Mouse (Mus musculus) lung, adult 18-20 months (tissue): ENCODE measurements around the gene Camta1.

Source experiments
- DNase-seq, 2 experiments: peaks; one replicate each; pipeline ENCODE4 v3.0.0; 2022; ENCODE audit warnings: mixed read lengths in 2 of 2

Camta1 gene

DNA sequence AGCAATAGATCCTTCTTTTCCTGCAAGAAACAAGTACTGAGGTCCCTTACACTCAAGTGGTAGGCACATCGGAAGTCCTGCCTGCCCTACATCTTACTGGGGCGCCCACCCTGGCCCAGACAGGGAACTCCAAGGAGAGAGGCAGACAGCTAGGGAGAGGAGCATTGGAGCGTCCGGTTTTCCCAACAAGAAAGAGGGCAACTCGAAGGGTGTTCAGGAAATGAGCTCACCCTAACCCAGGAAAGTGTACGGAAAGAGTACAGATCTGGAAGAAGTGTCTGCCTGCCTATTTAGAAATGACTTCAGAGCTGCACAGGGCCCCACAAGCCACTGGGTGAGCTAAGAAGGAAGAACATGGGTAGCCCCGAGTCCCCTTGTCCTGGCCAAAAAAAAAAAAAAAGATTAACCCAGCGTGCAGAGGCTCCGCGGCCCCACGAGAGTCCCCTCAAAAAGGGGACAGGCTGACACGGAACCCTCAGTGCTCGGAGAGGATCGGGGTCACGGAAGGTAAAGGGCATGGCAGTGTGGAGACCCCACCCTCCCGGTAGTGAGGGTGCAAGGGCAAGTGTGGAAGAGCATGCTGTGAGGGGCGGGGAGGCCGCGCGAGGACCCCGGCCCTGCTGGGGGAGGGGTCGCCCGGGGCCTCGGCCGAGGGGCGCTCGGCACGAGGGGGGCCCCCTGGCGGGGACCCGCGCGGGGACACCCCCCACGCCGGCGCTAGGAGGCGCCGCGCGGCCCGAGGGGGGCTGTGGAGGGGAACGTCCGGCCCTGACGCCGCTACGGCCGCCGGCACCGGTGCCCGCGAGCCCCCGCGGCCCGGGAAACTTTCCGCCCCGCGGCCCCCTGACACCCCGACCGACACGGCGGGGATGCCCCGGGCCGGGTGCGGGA is 990 bp downstream of the Camta1 start:
- peak; percentile 21 to 56 for DNase-seq

DNA sequence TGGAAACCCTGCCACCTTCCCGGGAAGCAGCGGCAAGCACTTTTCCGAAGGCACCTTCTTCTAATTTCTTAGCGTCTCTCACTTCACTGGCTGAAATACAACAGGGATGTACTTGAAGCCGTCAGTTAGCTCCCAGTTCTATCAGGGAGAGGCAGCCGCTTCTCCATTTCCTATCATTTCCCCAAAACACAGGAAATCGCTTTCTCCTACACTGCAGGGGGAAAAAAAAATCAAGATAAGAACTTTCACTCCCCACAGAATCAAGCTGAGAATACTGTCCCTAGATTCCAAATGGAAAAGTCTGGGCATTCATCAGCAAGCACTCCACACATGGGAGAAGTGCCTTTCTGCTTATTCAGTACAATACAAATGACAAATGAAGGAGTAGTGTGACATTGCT is 2.4 kb downstream of the Camta1 start:
- no peak for DNase-seq

DNA sequence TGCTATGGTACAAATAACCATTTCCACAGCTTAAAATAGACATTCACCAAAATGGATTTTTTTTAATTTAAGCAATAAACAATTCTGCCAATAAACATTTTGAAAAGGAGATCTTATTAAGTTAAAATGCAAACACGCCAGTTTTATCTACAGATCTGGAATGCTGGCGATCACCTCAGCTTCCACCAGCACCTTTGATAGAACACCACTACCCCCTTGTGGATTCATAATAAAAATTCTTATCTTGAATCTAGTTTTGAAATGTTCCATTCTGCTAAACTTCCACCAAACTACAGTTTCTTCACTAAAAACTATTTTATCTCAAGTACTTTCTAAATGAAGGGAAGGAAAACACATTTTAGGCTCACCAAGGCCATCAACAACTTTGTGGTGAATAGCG is 7.7 kb downstream of the Camta1 start:
- peak in 1 of 2 experiments; percentile 26 for DNase-seq

DNA sequence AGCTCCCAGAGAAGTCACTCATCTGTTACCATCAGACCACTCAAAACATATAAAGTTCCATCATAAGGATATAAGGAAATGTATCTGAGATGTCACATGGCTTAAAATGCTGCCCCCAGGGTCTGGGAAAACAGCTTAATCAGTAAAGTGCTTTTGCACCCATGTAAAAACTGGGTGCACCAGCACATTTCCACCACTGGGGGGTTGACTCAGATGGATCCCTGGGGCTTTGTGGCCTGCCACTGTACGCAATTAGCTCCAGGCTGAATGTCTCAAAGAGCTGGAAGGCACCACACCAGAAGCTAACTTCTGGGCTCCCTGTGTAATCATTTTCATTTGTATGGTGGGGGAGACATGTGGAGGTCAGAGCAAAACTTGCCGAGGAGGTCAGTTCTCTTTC is 10.5 kb downstream of the Camta1 start:
- DNase-seq = peak; percentile 31 to 53

DNA sequence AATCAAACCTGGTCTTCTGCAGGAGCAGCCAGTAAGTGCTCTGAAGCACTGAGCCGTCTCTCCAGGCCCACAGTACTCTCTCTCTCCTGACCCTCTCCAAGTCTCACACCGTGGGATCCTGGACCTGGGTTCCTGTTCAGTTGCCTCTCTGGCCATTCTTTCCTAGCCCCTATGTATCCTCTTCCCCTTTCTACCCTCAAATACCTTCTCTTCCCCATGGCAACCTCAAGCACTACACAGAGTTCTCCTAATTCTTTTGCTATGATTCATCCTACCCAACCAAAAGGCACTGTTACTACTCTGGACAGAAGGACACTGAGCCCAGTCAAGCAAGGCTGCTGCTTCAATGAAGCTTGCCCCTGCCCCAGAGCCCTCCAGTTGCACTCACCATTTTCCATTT is 19.1 kb downstream of the Camta1 start:
- DNase-seq = no peak

DNA sequence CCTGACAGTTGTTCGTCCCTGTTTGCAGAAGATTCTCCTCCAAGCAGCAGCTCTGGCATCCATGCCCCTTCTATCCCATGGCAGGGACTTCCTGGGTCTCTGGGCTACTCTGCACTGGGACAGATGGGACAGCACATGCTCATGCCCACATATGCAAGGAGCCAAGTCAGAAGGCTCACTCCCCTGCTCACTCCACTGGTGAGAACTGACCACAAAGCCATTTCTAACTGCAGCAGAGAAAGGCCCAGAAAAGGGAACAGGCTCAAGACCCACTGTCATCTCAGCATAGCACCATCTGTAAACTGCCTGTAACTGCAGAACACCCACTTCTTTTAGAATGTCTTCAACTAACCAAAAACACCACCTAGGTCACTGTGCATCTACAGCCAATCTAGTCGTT is 23.2 kb downstream of the Camta1 start:
- no peak for DNase-seq

DNA sequence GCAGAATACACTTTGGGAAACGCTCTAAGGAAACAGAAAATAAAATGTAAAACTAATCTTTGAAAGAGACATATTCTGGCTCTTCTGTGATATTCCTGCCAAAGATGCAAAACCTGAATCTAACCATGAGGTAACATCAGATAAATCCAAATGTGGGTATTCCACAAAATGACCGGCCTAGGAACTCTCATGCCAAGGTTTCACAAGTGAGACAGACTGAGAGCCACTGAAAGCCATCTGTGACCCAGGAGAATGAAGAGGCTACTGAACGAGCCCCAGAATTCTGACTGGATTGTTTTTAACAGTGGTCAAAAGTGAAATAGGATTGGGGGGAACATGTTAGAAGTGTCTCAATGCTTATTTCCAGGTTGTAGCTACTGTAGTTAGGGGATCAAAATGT is 25.8 kb downstream of the Camta1 start:
- no peak for DNase-seq

DNA sequence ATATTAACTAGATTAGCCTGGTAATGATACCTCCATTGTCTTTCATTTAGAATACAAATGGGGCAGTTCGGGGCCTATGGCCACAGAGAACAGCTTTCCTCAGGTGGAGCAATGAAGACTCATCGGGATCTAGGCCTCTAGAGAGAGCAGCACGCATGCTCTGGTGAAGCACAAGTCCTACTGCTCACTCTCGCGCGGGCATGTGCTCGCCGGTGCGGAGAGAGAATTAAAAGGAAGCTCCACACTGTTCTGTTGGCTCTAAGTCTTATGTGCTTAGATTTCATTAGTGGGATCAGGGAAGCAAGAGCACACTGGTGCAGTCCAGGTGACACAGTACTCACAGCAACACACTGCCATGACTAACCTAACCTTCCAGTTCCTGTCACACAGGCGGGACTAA is 27.1 kb downstream of the Camta1 start:
- no peak for DNase-seq

DNA sequence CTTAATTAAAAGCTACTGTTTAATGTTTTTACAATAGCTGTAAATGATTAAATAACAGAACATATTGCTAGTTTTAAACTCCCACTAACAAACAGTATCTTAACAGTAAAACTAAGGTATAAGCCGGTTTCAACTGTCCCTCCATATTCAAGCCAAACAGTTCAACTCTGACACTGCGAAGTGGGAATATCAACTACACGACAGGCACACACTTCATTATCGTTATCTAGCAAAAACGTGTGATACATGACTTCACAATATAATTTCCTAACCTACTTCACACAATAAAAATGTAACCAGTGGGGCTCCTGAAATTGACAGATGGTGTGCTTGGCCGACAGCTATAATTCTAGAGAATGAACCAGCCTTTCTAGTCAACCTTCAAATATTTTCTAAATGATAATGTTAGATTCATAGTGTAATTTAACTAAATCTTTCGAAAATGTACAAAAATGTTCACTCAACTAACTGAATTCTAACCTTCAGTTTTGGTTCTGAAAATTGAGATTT is 27.7 kb downstream of the Camta1 start:
- no peak for DNase-seq

DNA sequence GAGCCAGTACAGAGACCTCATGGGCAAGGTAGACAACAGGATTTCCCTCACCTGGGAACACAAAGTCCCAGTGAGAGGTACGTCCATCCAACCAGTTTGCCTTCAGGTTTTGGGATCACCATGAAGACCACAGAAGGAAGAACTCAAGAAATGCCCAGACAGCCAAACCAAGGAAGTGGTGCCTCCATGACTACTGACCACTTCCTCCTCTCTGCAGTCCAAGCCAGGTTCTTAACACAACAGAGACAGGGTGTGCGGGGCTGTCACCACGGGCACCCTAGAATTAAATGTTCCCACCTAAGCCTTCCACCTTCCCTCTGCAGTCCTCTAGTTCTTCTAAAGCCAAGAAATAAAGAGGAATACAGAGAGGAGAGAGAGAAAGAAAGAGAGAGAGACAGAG is 33.8 kb downstream of the Camta1 start:
- DNase-seq = no peak

DNA sequence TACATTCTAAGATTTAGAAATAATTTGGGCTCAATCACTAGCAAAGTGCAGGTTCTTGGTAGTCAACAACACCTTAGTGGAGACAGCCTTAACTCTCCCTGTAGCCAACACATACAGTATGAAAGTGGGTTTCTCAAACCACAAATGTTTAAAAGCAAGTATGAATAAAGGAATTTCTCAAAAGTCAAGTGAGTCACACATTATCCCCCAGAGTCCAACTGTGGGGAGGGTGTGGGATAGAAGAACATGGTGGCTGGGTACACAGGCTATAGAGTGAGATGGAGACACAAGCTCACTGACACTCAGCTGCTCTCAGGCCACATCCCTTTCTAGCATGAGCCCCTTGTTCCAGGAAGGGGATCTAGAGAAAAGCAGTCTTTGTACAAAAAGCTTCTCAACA is 34.3 kb downstream of the Camta1 start:
- DNase-seq = no peak

DNA sequence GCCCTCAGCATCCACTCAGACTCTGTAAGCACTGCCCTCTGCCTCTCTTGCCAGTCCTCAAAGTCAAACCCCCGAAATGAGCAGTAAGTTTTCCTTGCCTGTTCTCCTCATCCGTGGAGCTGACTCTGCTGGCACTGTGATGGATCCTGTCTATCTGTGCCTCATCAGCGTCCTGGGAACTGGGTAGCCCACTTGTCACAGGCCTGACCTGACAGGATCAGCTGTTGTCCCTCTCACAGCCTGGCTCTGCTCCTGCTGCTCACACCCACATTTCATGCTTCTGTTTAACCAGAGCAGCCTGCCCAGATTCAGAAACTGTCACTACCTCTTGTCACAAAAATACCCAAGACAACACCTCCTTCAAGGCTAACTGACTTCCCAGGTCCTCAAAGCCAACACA is 37.7 kb downstream of the Camta1 start:
- DNase-seq = no peak

DNA sequence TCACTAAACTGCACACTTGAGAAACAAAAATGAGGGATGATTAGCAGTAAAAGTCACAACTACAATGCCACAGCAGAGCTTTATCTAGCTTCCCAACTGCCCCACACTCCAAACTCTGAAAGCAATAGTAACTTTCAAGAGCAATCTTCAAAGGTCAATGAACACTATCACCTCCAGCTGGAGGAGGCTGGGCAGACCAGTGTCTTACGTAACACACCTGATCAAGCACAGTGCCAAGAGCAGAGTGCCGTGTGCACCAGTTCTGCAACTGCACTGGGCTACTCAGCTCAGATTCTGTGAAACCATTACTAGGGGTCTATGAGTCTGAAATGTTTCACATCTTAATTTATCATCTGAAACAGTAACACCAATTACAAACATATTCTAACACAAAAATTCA is 38.7 kb downstream of the Camta1 start:
- DNase-seq = peak; percentile 67 to 78

DNA sequence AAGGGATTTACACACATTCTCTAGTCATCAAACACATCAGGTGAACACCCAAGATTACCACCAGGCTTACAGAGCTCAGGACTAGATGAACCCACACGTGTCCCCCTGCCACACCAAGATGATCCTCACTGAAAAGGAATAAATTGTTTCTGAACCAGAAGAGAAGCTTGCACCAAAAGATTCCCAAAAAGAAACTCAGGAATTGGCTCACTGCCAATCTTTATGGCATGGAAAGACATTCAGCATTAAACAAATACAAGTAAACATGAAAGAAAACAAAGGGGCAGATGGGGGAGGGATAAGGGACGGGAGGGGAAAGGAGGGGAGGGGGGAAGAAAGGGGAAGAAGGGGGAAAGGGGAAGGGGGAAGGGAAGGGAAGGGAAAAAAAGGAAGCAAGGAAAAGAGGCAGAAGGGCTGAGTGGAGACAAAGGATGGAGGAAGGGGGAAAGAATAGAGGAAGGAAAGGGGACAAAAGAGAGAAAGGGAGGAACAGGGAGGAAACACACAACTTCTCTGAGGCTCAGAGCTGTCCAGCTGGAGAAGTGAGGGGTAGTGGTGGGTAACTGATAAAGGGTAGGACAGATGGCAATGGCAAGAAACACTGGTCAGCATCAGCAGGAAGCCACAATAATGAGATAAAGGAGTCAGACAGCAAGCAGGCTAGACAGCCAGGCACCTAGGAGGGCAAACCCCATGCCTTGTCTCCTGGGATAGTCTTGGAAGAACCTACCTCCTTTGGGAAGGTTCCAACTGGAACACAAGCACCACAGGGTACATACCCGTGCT is 43.5 kb downstream of the Camta1 start:
- DNase-seq = no peak

DNA sequence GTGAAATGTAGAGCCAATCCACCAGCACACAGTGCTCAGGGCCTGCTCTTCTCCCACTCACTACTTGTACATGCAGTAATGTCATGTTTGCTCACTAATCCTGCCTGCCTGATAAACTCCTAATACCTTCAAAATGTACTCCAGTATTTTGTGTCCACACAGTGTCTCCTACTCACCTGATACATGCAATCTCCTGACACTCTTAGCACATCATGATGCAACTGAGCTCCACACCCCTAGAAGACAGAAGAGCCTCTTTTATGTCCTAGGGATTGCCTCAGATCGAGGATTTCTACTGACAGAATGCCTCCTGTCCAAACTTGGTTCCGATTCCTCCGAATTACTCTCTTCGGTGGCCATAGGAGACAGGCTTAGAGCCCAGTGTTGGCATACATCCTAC is 48.0 kb downstream of the Camta1 start:
- DNase-seq = no peak

DNA sequence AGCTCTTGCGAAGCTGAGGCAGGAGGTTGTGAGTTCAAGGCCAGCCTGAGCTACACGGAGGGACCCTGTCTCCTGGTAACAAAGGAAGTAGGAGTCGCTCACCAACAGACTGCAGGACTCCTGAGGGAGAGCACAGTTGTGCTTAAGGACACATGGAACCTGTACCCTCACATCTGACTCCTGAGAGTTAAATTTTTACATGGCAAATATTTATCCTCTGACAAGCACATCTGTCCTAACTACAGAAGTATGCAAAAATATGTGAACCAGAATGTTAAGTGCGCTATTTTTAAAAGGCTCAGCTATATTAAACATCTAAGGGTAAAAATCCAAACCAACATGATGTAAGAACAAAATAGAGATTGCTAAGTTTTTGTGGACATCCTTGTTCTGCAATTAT is 56.0 kb downstream of the Camta1 start:
- DNase-seq = peak in 1 of 2 experiments; percentile 9

DNA sequence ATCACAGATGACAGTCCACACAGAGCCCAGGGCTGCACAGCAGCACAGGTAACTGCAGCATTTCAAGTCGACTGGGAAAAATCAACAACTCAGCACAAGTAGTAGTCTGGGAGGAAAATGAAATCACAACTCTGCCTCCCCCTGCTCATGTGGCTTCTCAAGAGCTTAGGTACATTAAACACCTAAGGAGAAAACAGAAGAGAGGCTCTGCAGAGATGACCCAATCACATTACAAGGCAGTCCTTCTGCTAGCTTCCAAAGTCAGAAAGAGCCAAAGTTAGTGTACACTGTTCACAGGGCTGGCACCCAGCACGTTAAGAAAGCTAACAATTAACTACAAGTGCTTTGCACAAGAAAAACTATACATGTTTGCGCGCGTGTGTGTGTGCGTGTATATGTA is 56.6 kb downstream of the Camta1 start:
- DNase-seq = peak; percentile 35 to 61

DNA sequence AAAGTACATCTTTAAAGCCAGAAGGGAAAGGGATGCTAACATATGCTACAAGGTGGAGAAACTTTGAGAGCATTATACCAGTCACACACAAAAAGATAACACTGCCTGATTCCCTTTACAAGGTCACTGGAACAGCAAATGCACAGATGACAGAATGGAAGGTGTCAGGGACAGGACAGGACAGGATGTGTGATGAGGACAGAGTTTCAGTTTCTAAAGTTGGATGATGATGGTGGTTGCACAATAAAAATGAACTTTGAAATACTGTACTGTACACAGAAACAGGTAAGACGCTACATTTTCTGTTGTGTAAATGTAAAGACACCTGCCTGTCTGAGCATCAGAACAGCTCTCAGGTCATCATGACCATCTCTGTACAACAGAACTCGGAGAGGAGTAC is 57.5 kb downstream of the Camta1 start:
- DNase-seq = no peak

DNA sequence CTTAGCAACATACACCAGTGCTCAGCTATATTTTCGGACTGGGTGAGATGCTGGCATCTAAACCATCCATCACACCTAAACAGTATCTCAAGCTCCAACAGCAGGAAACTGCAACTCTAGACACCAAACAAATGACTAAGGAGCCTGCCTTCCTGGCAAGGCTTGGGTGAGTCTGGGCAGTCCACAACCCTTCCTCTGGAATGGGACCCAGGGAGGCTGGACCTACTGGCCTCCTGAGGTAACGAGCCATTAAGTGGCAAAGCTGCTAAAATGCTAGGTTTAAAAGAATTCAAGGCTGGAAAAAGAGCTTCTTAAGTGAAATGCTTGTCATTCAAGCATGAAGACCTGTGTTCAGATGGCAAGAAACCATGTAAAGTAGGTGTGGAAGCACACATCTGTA is 63.0 kb downstream of the Camta1 start:
- DNase-seq = no peak

DNA sequence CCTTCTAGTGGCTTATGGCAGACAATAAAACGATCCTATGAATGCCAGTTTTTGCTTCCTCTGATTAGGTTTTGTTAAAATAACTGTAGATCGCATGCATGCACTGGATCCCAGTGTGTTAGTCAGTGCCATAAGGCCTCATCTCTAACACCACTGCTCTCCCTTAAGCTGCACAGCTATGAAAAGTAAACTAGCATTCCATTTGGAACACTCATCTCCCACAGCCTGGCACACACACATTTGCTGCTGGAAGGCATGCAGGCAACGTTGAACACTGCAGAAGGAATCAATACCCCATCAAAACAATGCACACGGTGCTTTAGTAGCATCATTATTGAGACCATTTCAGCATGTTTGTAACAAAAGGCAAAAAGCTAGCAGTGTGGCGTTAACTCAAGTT is 68.0 kb downstream of the Camta1 start:
- no peak for DNase-seq

DNA sequence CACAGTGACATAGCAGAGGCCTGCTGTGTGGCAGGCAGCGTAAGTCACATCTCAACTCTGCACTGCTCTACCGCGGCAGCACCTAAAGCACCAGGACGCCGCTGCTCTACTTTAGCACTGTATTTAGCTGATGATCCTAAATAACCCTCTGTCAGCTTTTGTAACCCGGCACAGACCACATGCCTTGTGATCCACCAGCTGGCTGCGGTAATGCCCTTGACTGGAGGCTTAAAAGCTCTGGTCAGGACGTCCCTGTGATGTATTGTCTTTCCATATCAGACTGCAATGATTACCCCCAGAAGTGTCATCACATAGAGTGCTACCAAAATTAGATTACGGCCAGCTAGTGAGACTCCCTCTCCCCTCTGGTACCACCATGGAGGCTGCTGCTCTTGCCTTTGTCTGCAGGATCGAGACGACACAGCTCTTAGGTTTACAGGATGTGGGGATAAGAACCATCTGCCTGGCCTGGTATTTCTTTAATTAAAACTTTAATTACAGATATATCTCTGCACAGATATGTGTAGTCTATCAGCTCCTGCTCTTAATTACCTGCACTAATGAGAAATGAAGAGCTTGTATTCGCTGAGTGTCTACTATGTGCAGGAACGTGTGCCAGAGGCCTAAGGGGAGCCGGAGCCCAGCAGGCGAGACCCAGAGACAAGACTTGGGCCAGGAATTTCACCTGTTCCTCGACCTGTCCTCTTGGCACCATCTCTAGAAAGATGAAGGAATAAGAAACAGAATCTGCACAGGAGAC is 74.5 kb downstream of the Camta1 start:
- DNase-seq = no peak

DNA sequence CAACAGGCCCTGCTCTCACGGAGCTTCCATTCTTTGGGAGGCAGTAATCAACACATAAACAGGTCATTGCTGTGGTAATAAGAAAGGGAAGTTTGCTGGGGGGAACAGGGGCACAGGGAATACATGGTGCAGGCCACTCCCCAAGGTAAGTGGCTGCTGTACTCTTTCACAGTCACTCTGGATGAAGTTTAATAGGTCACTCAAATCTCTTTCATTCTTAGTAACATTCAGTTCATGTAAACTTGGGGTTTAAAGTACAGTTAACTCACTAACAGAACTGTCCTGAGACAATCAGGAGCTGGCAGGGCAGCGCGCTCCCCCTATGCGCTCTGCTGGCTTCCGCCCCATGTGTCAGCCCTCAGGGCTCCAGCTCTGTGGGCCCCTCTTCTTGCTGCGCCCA is 81.2 kb downstream of the Camta1 start:
- no peak for DNase-seq

DNA sequence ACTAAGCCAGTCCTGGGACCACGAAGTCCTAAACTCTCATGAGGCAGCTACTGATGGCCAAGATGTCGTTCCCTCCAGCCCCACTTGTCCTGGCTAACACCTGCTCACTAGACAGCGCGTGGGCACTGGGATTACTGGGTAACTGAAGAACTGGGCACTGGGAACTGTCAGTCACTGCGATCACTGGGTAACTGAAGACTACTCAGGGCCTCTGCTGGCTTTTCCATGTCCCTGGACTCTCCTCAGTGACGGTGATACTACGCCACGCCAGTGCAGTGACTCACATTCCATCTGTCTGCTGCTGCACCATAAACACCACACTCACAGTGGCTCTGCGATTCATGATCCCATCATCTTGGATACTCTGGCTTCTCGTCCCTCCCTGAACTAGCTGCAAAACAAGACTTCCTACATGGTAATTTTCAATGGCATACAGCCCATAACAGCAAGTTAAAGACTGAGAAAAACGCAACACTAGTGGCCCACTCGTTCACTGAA is 81.7 kb downstream of the Camta1 start:
- no peak for DNase-seq
